Mouse (Mus musculus): ENCODE data around the gene Gemin2.
"Not testable (repeated sequence)": the region's sequence is repeated elsewhere in the genome, so short reads cannot be mapped to it uniquely, and the experiment has no call there.

Gemin2 gene

GRCm38 (mm10) chr12:59058242-59058641 lies 45.0 kb downstream of the Gemin2 start:
- DNase-seq (ENCODE audit: low spot score in 2 of 2) = not testable (repeated sequence)

DNA sequence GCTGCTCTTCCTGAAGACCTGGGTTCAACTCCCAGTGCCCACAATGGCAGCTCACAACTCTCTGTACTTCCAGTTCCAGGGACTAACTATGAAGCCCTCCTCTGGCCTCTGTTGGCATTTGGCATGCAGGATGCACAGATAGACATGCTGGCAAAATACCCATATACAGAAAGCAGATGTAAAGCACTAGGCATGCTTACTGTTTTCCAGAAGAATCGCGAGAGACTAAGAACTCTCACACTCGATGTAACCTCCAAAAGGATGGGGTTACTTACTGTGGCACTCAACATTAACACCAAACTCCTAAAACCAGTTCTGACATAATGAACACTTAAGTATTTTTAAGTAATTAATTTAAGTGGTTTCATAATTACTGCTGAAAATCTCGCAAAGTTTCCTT lies 47.1 kb downstream of the Gemin2 start:
- DNase-seq (ENCODE audit: low spot score in 2 of 2) = no peak

GRCm38 (mm10) chr12:59060993-59061595 lies 47.9 kb downstream of the Gemin2 start, which contains the start of gene Trappc6b:
Trappc6b (minus strand) TSS chr12:59061472.
- peak; percentile 57 to 60 for DNase-seq (ENCODE audit: low spot score in 2 of 2)

- no peak for DNase-seq (ENCODE audit: low spot score in 2 of 2)
Measured at GRCm38 (mm10) chr12:59064837-59065236, 51.6 kb downstream of the Gemin2 start.

- no peak for DNase-seq (ENCODE audit: low spot score in 2 of 2)
Measured at GRCm38 (mm10) chr12:59065776-59066175, 52.6 kb downstream of the Gemin2 start.

DNA sequence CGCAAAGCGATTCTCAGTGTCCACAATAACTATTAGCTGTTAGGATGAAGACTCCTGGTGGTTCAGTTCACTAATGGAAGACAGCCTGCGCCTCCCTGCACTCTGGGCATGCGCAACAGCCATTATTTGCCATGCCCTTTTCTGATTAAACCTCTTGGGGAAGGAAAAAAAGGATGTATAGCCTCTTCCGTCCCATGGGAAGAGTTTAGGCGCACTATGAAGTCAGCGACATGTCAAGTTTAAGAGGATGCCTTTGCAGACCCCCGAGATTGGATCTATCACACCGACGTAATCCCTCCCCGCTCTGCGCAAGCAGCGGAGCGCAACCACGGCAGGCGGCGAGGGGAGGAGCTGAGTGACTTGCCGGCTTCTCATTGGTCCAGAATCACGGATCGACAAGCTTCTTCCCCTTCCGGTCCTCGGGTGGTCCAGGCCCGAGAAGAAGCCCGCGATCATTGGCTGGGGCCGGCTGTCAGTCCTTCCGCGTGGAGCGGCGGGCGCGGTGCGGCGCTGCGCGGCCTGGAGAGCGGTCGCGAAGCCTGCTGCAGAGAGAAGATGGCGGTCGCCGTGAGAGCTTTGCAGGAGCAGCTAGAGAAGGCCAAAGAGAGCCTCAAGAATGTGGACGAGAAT lies 53.4 kb downstream of the Gemin2 start, which contains the start of gene Pnn:
Gene Pnn, plus strand, starts transcription at position 437 of the 630 bp plus-strand sequence.
- DNase-seq (ENCODE audit: low spot score in 2 of 2) = peak; percentile 91 to 97

DNA sequence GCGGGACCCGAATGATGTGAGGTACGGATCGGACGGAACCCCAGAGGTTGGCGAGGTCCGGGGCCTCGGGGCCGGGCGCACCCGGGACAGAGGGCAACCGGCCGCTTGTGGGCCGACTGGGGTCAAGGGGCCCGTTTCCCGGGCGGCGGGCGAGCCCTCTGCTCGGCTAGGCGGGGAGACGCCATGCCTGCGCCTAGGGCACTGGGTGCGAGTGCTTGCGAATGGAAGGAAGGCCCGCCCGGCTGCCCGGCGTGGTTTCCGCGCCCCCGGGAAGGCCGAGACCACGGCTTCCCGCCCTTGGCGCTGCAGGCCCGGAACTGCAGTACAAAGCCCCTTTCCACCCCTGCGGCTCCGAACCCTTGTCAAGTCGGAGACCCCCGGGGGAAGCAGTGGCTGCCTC lies 53.9 kb downstream of the Gemin2 start:
- no peak for DNase-seq (ENCODE audit: low spot score in 2 of 2)

GRCm38 (mm10) chr12:59068791-59069190 lies 55.6 kb downstream of the Gemin2 start:
- no peak for DNase-seq (ENCODE audit: low spot score in 2 of 2)

GRCm38 (mm10) chr12:59072286-59072685 lies 59.1 kb downstream of the Gemin2 start:
- DNase-seq (ENCODE audit: low spot score in 2 of 2) = no peak

GRCm38 (mm10) chr12:59074052-59074451 lies 60.9 kb downstream of the Gemin2 start:
- DNase-seq (ENCODE audit: low spot score in 2 of 2) = no peak

- DNase-seq (ENCODE audit: low spot score in 2 of 2) = no peak
Measured at GRCm38 (mm10) chr12:59076996-59077395, 63.8 kb downstream of the Gemin2 start.

- DNase-seq (ENCODE audit: low spot score in 2 of 2) = no peak
Measured at GRCm38 (mm10) chr12:59077883-59078282, 64.7 kb downstream of the Gemin2 start.

All from urinary bladder, adult 18-20 months (tissue).